Mouse (Mus musculus): ENCODE results near the gene Barhl1.

Barhl1 gene

DNA sequence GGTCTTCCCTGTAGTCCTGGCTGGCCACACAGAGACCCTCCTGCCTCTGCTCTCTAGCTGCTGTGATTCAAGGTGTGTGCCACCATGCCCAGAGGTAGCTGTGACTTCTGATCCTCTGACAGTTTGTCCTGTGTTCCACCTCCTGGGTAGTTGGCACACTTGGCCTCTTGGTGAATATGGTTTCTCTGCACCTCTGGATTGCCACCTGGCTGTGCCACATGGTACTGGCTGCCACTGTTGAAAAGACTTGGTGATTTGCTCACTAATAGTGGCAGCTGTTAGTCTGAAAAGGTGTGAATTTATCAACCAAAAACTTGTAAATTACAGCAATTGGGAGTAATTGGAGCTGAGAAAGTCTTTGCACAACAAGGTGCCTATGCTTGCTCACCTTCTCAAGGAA, 52.6 kb downstream of the Barhl1 start:
- DNase-seq (ENCODE audit: low read depth, low spot score): no peak

DNA sequence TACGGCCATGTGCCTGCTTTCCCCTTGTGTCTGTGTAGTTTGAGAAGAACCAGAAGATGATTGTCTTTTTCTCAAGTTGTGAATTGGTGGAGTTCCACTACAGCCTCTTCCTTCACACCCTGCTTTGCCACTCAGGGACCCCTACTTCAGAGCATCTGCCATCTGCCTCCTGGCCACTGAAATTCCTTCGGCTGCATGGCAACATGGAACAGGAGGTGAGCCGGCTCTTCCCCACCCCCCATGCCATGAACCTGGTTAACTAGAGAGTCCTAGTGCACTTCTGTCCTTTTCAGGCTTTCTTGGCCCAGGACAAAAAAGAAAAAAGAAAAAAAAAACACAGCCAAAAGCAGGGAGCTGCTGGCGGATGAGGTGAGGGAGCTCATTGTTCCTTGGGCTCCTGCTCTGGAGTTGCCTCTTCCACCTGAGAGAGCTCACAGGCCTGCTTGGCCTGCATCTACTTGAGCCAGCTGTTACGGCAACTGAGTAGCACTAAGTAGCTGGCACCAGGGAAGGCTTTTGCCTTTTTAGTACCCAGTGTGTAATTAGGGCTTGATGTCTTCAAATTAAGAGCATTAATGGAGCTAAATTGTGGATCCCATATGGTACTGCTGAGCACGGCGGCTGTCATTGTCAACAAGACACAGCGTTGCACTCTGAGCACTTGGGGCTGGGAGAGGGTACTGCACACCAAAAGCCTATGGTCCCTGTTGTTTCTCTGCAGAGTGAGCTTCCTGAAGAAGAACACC, 55.6 kb downstream of the Barhl1 start:
- DNase-seq (ENCODE audit: low read depth, low spot score): no peak

DNA sequence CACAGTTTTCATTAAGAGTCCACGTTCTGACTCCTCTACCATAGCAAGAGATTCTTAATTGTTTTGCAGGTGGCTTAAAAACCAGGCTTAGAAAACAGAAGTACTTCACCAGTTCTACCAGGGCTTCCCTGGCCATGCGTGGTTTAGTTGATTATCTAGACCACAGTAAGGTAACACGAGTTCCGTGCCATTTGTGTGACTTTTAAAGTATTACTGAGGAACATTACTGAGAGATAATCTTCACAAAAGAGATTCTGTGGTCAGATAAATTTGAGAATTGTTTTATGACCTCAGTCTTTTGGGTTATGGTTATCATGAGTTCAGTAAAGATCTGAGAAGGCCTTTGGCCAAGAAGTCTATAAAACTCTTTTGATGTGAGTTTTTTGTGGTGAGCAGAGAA, 57.2 kb downstream of the Barhl1 start:
- DNase-seq (ENCODE audit: low read depth, low spot score): no peak

All from brain, adult 2 months (tissue).